11 mouse cellular contexts compared by ENCODE assay signal in the genomic region with DNA sequence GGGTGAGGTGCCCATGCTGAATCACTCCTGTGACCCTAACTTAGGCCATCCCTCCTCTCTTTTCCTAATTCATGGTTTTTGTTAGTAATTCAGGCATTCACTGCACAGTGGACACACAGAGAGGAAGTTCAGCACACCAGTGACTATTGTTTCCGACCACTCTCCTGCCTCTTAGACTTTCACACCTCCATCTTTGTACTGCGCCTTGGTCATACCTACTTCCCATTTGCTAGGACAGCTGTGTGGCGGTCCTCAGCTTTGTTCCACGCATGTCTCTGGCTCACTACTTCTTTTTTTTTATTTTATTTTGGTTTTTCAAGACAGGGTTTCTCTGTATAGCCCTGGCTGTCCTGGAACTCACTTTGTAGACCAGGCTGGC. TPM values are rescaled to one million over a fixed set of nuclear protein-coding genes. Genes with fewer than 3 reads are reported as not detected.
DNase-seq lines count a peak whose midpoint lies in the region; ATAC-seq and TF ChIP-seq lines count a peak whose summit lies in the region.
"Had no signal": no experiment of that assay in that cellular context is flagged by ENCODE, and none has a peak within 500 bp of the region (broad histone marks: within the 10 kb centered on the region; RNA-seq: fewer than 3 reads in every experiment).

No protein-coding gene starts in this region.

- H3K4me3 ChIP-seq in gastrocnemius, adult 2 months = no peak overlapping the region
- H3K4me3 ChIP-seq in midbrain, embryonic 12.5 days = no peak overlapping the region
- H3K4me3 ChIP-seq in midbrain, embryonic 16.5 days (ENCODE audit: low read depth, low read length) = no peak overlapping the region
- H3K4me3 ChIP-seq in liver, embryonic 11.5 days (ENCODE audit: low read depth, low read length) = peak overlapping the region; percentile 48
- H3K4me3 ChIP-seq in stomach, postnatal 0 days (ENCODE audit: low read depth, low read length) = no peak overlapping the region

- 85% methylated on average over 4 of the region's 4 CpGs for WGBS in midbrain, embryonic 12.5 days
- WGBS in midbrain, embryonic 16.5 days = 84% methylated on average over 4 of the region's 4 CpGs
- 48% methylated on average over 4 of the region's 4 CpGs for WGBS in liver, embryonic 11.5 days
- WGBS in stomach, postnatal 0 days = 71% methylated on average over 4 of the region's 4 CpGs

- intact Hi-C loops in gastrocnemius, adult 2 months (cut with DNase I) = loop anchor here (10.0 kb wide), 1 partner anchor 156 kb away; a partner anchor contains a TSS
- intact Hi-C loops in left cerebral cortex, postnatal 36 days (cut with DNase I) = no loop called here

- H3K9ac ChIP-seq in midbrain, embryonic 12.5 days (replicated peaks) = peak overlapping the region; percentile 28; the same call in 1 of the 2 replicates
- H3K9ac ChIP-seq in midbrain, embryonic 16.5 days (ENCODE audit: low read depth, low read length) = no peak overlapping the region
- H3K9ac ChIP-seq in liver, embryonic 11.5 days (ENCODE audit: low read depth, low read length) = peak overlapping the region; percentile 71
- peak overlapping the region; percentile 50 for H3K9ac ChIP-seq in stomach, postnatal 0 days (ENCODE audit: low read length)

- DNase-seq in gastrocnemius, adult 2 months = no peak
- DNase-seq in gastrocnemius, postnatal 10 days = no peak
- DNase-seq in liver, embryonic 11.5 days (ENCODE audit: low spot score) = no peak
- no peak for DNase-seq in stomach, postnatal 0 days (ENCODE audit: low spot score)
- DNase-seq in left cerebral cortex, postnatal 36 days (ENCODE audit: low spot score in 2 of 2) = no peak
- DNase-seq in frontal cortex, postnatal 10 days (ENCODE audit: low spot score in 2 of 2) = no peak
- DNase-seq: B cell, adult 2 months; right cerebral cortex, adult 18-20 months had no signal

- peak overlapping the region; percentile 74 for H3K27ac ChIP-seq in gastrocnemius, adult 2 months
- peak overlapping the region; percentile 56; the same call in 1 of the 2 replicates for H3K27ac ChIP-seq in midbrain, embryonic 12.5 days (replicated peaks)
- H3K27ac ChIP-seq in midbrain, embryonic 16.5 days (ENCODE audit: low read length) = no peak overlapping the region
- H3K27ac ChIP-seq in liver, embryonic 11.5 days (ENCODE audit: low read depth, low read length) = peak overlapping the region; percentile 95
- peak overlapping the region; percentile 89 for H3K27ac ChIP-seq in stomach, postnatal 0 days (replicated peaks)

- H3K4me2 ChIP-seq in midbrain, embryonic 12.5 days (replicated peaks) = no peak overlapping the region
- no peak overlapping the region for H3K4me2 ChIP-seq in midbrain, embryonic 16.5 days (ENCODE audit: low read length)
- H3K4me2 ChIP-seq in liver, embryonic 11.5 days = peak overlapping the region; percentile 67
- peak overlapping the region; percentile 39; the same call in 1 of the 2 replicates for H3K4me2 ChIP-seq in stomach, postnatal 0 days (replicated peaks; ENCODE audit: low read depth)

- no peak for ATAC-seq in midbrain, embryonic 12.5 days (ENCODE audit: low FRiP score, low read depth)
- ATAC-seq in midbrain, embryonic 16.5 days = no peak
- peak; percentile 13; the same call in 1 of the 2 replicates for ATAC-seq in liver, embryonic 11.5 days (replicated peaks; ENCODE audit: low FRiP score)
- no peak for ATAC-seq in stomach, postnatal 0 days (ENCODE audit: low FRiP score, low TSS enrichment)

- 0 out of 2 replicates have a peak, but pooled peaks cover 9% of the 10 kb centered on the region for H3K27me3 ChIP-seq in midbrain, embryonic 12.5 days
- no peaks in the 10 kb centered on the region for H3K27me3 ChIP-seq in midbrain, embryonic 16.5 days (ENCODE audit: control insufficient read depth, insufficient read depth, low read depth, low read length)
- no peaks in the 10 kb centered on the region for H3K27me3 ChIP-seq in liver, embryonic 11.5 days (replicated peaks; ENCODE audit: control insufficient read depth, insufficient read depth, low read length)
- H3K27me3 ChIP-seq in stomach, postnatal 0 days (ENCODE audit: control insufficient read depth, insufficient read depth, low read length) = no peaks in the 10 kb centered on the region

- no peak for TF ChIP-seq CTCF in gastrocnemius, adult 2 months (IDR thresholded peaks at IDR 0.05)
- no peak for TF ChIP-seq CTCF in stomach, postnatal 0 days (IDR thresholded peaks at IDR 0.05; ENCODE audit: low read depth)

- H3K36me3 ChIP-seq in midbrain, embryonic 12.5 days = no peaks in the 10 kb centered on the region
- H3K36me3 ChIP-seq in midbrain, embryonic 16.5 days (ENCODE audit: control insufficient read depth, insufficient read depth, low read length) = no peaks in the 10 kb centered on the region
- H3K36me3 ChIP-seq in liver, embryonic 11.5 days (ENCODE audit: control insufficient read depth, insufficient read depth, low read length) = peaks cover 2% of the 10 kb centered on the region; the same call in 1 of the 2 replicates
- H3K36me3 ChIP-seq in stomach, postnatal 0 days (ENCODE audit: control insufficient read depth, insufficient read depth, low read length) = peaks cover 2% of the 10 kb centered on the region; the same call in 1 of the 2 replicates

- no peak for TF ChIP-seq EP300 in stomach, postnatal 0 days (optimal IDR thresholded peaks at IDR 0.05)

- H3K9me3 ChIP-seq in midbrain, embryonic 12.5 days = no peaks in the 10 kb centered on the region
- no peaks in the 10 kb centered on the region for H3K9me3 ChIP-seq in midbrain, embryonic 16.5 days (replicated peaks; ENCODE audit: control insufficient read depth, low read length, poor library complexity, severe bottlenecking)
- H3K9me3 ChIP-seq in liver, embryonic 11.5 days (ENCODE audit: control insufficient read depth, low read length) = no peaks in the 10 kb centered on the region
- H3K9me3 ChIP-seq in stomach, postnatal 0 days (ENCODE audit: control insufficient read depth, low read length) = no peaks in the 10 kb centered on the region

- H3K4me1 ChIP-seq in midbrain, embryonic 12.5 days = peaks cover 14% of the 10 kb centered on the region
- peaks cover 2% of the 10 kb centered on the region; the same call in 1 of the 2 replicates for H3K4me1 ChIP-seq in midbrain, embryonic 16.5 days (ENCODE audit: control insufficient read depth, insufficient read depth, low read length)
- H3K4me1 ChIP-seq in liver, embryonic 11.5 days (replicated peaks; ENCODE audit: control insufficient read depth, insufficient read depth, low read length) = peaks cover 49% of the 10 kb centered on the region
- peaks cover 7% of the 10 kb centered on the region for H3K4me1 ChIP-seq in stomach, postnatal 0 days (replicated peaks; ENCODE audit: control insufficient read depth, insufficient read depth)

RNA-seq across cellular contexts. Expression of a gene that starts 5.8 kb away (rescaled TPM):
- total RNA-seq in gastrocnemius, adult 2 months (2021) = 10 to 100 TPM; 36.4 to 41.1 TPM
- 10 to 100 TPM; 36.1 to 37.8 TPM for total RNA-seq in gastrocnemius, postnatal 10 days (2021)
- 0.64 and 0.93 TPM in 2 replicates for polyA plus RNA-seq in midbrain, embryonic 12.5 days (2016; fragmentation: Nextera tagmentation; extraction: Ambion mirVana)
- polyA plus RNA-seq in midbrain, embryonic 16.5 days (2015; fragmentation: Nextera tagmentation; extraction: Ambion mirVana) = 0.89 and 1.1 TPM in 2 replicates
- 1.2 TPM in 2 replicates for polyA plus RNA-seq in liver, embryonic 11.5 days (2014; fragmentation: Nextera tagmentation; extraction: Ambion mirVana)
- polyA plus RNA-seq in stomach, postnatal 0 days (2015; fragmentation: Nextera tagmentation; extraction: Ambion mirVana) = 0.73 and 0.97 TPM in 2 replicates
- total RNA-seq in left cerebral cortex, postnatal 36 days (2021) = 10 to 100 TPM; 71.2 to 75.5 TPM

RNA-seq across cellular contexts. Expression of a gene that starts 28.6 kb away (rescaled TPM):
- total RNA-seq in gastrocnemius, adult 2 months (2021) = 1 to 10 TPM in 1 of 2 experiments, not detected in 1; 1.0 TPM
- not detected for total RNA-seq in gastrocnemius, postnatal 10 days (2021)
- 0.84 and 0.90 TPM in 2 replicates for polyA plus RNA-seq in midbrain, embryonic 12.5 days (2016; fragmentation: Nextera tagmentation; extraction: Ambion mirVana)
- polyA plus RNA-seq in midbrain, embryonic 16.5 days (2015; fragmentation: Nextera tagmentation; extraction: Ambion mirVana) = 0.36 and 1.2 TPM in 2 replicates
- 0.45 TPM in 1 of 2 replicates, not detected in the other for polyA plus RNA-seq in liver, embryonic 11.5 days (2014; fragmentation: Nextera tagmentation; extraction: Ambion mirVana)
- polyA plus RNA-seq in stomach, postnatal 0 days (2015; fragmentation: Nextera tagmentation; extraction: Ambion mirVana) = 514 and 560 TPM in 2 replicates
- total RNA-seq in left cerebral cortex, postnatal 36 days (2021) = not detected
- total RNA-seq: layer of hippocampus, adult 18-20 months had no signal

RNA-seq across cellular contexts. Expression of a gene that starts 49.5 kb away (rescaled TPM):
- total RNA-seq in gastrocnemius, adult 2 months (2021) = 10 to 100 TPM; 60.0 to 74.1 TPM
- 10 to 100 TPM; 84.8 to 92.2 TPM for total RNA-seq in gastrocnemius, postnatal 10 days (2021)
- 222 and 233 TPM in 2 replicates for polyA plus RNA-seq in midbrain, embryonic 12.5 days (2016; fragmentation: Nextera tagmentation; extraction: Ambion mirVana)
- polyA plus RNA-seq in midbrain, embryonic 16.5 days (2015; fragmentation: Nextera tagmentation; extraction: Ambion mirVana) = 177 and 184 TPM in 2 replicates
- 236 and 241 TPM in 2 replicates for polyA plus RNA-seq in liver, embryonic 11.5 days (2014; fragmentation: Nextera tagmentation; extraction: Ambion mirVana)
- polyA plus RNA-seq in stomach, postnatal 0 days (2015; fragmentation: Nextera tagmentation; extraction: Ambion mirVana) = 165 and 184 TPM in 2 replicates
- 10 to 100 TPM; 64.4 to 65.6 TPM for total RNA-seq in left cerebral cortex, postnatal 36 days (2021)

RNA-seq across cellular contexts. Expression of a gene that starts 52.8 kb away (rescaled TPM):
- total RNA-seq in gastrocnemius, adult 2 months (2021) = 1 to 10 TPM; 3.9 to 6.1 TPM
- 1 to 10 TPM; 6.3 to 7.2 TPM for total RNA-seq in gastrocnemius, postnatal 10 days (2021)
- polyA plus RNA-seq in midbrain, embryonic 12.5 days (2016; fragmentation: Nextera tagmentation; extraction: Ambion mirVana) = 1.4 and 2.3 TPM in 2 replicates
- polyA plus RNA-seq in midbrain, embryonic 16.5 days (2015; fragmentation: Nextera tagmentation; extraction: Ambion mirVana) = 1.3 and 2.1 TPM in 2 replicates
- polyA plus RNA-seq in liver, embryonic 11.5 days (2014; fragmentation: Nextera tagmentation; extraction: Ambion mirVana) = 14.1 and 14.8 TPM in 2 replicates
- 9.6 and 10.2 TPM in 2 replicates for polyA plus RNA-seq in stomach, postnatal 0 days (2015; fragmentation: Nextera tagmentation; extraction: Ambion mirVana)
- 10 to 100 TPM; 21.0 to 24.9 TPM for total RNA-seq in left cerebral cortex, postnatal 36 days (2021)

Comparison
In these comparisons a context has a peak if more than half of its experiments do, and no peak if none do; other contexts are left out.
1. H3K4me2 ChIP-seq: peak in liver, embryonic 11.5 days (single experiment) and stomach, postnatal 0 days (single experiment); none in midbrain, embryonic 12.5 days (single experiment) and midbrain, embryonic 16.5 days (single experiment).
2. RNA of a gene that starts 28.6 kb away (polyA plus RNA-seq): 514 to 560 TPM in stomach, postnatal 0 days; 0.36 to 1.2 TPM in midbrain, embryonic 16.5 days, 0.84 to 0.90 TPM in midbrain, embryonic 12.5 days and 0.45 TPM in liver, embryonic 11.5 days; every median in the first group is over 100 times any median in the second.